Mouse (Mus musculus) T-helper 2 cell (primary cell): Measurements from ENCODE around the gene Slc24a4.

Source experiments
- in situ Hi-C: fragments of 300-600 bp; cut with MboI, MseI; formaldehyde crosslinking; loops from one replicate; pipeline ENCODE4 v1.15.1; 2025; ENCODE audit warnings: high pct_unique_total_duplicates

Gene Slc24a4

DNA sequence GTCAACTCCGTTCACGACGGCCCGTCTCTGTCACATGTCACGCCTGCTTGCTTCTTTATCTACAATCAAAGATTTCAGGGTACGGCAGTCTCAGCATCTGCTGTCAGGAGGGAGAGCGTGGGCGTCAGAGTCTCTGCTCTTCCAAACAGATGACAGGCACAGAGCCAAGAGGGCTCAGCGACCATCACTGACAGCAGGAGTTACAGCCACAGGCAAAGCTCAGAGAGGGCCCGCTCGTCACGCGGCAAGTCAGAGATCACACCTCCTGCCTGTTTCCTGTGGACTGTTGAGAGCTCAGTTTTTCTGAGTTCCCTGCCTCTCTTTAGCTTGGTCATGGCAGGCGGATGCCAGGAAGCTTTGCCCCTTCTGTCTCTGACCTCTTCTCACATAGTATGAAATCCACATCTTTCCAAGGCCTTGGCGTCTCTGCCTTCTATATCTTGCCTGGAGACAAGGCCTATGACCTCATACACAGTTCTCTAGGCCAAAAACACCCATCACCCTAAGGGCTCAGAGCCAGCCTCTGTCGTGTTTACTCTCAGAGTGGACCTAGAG lies 180.0 kb downstream of the Slc24a4 start:
- in situ Hi-C loops: no loop called here

- in situ Hi-C loops: no loop called here
Measured at GRCm38 (mm10) chr12:102309099-102309799, 180.7 kb downstream of the Slc24a4 start.

GRCm38 (mm10) chr12:102309800-102310195 lies 181.3 kb downstream of the Slc24a4 start:
- in situ Hi-C loops: no loop called here

DNA sequence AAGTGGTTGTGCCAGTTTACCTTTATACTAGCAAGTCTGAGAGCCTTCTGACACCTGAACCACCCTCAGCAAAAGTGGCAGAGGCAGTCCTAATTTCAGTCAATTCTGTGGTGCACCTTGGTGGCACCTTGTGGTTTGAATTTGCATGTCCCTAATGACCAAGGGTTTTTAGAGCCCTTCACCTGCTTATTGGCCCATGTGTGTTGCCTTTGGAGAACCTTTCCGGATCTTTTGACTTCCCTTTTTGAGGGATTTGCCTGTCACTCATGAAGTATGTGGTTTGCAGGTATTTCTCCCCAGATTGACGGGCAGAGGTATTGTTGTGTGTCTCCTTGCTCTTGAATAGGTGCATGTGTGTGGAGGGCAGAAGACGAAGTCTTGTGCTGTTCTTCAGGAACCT lies 181.7 kb downstream of the Slc24a4 start:
- in situ Hi-C loops: no loop called here

DNA sequence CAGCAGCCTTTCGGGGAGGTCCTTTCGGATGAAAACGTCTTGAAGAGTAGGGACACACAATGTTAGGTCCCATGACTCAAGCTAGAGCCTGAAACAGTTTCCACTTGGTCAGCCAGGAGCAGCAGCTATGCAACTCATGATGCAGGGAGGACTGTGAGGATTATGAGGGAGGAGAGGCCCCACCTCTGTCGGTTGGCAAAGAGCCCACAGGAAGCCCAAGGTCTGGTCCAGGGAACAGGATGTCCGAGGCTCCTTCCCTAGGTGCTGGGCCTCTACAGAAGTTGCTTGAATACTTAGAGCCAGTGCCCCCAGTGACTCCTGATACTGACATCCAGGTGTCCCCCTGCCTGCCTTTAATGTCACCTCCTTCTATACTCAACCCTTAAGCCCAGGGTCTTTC lies 182.9 kb downstream of the Slc24a4 start:
- in situ Hi-C loops: no loop called here
